Comparison of ENCODE assay signal across 10 mouse cellular contexts in the genomic region with DNA sequence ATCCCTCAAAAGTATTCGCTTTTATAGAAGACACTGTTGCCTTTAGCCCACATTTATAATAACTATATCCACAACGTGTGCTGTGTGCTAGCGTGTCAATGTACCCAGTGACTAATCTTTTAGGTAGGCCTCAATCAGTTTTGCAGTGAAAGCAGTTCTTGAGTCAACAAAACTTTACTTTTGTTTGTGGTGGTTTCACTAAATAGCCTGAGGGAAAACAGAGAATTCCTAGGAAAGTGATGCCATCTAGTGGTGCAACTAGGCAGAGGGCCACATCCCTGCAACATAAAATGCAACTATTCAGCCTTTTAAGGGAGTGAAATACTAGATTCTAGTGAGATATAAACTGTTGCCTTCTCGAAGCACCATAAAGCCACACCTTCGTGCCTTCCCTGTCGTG. TPM values are rescaled to one million over a fixed set of nuclear protein-coding genes. Genes with fewer than 3 reads are reported as not detected.
DNase-seq lines count a peak whose midpoint lies in the region; ATAC-seq and TF ChIP-seq lines count a peak whose summit lies in the region.
"Had no signal": no experiment of that assay in that cellular context is flagged by ENCODE, and none has a peak within 500 bp of the region (broad histone marks: within the 10 kb centered on the region; RNA-seq: fewer than 3 reads in every experiment).

No protein-coding gene starts in this region.

- no peak overlapping the region for H3K27ac ChIP-seq in hindbrain, embryonic 10.5 days
- no peak overlapping the region for H3K27ac ChIP-seq in hindbrain, embryonic 12.5 days
- no peak overlapping the region for H3K27ac ChIP-seq in ES-E14 (ENCODE audit: insufficient read depth, low read depth, low read length, poor library complexity, severe bottlenecking)
- no peak overlapping the region for H3K27ac ChIP-seq in cerebellum, adult 2 months (ENCODE audit: insufficient read depth, low read length)
- H3K27ac ChIP-seq in layer of hippocampus, adult 2 months = no peak overlapping the region
- H3K27ac ChIP-seq: embryonic facial prominence, embryonic 12.5 days had no signal

- peak; percentile 33 for DNase-seq in hindbrain, embryonic 10.5 days (ENCODE audit: low spot score)
- peak; percentile 35 for DNase-seq in ES-E14 (ENCODE audit: low read depth, low spot score)
- peak; percentile 14 to 21 for DNase-seq in cerebellum, adult 2 months
- peak; percentile 42 to 79 for DNase-seq in frontal cortex, postnatal 36 days (ENCODE audit: low spot score in 2 of 2)
- DNase-seq in layer of hippocampus, adult 2 months (ENCODE audit: low spot score in 2 of 2) = peak; percentile 40 to 72
- DNase-seq in lung, postnatal 14 days = peak; percentile 69
- peak; percentile 46 for DNase-seq in thymus, postnatal 14 days

- H3K27me3 ChIP-seq in hindbrain, embryonic 10.5 days (ENCODE audit: insufficient read depth, poor library complexity, severe bottlenecking) = no peaks in the 10 kb centered on the region
- no peaks in the 10 kb centered on the region for H3K27me3 ChIP-seq in hindbrain, embryonic 12.5 days
- no peaks in the 10 kb centered on the region for H3K27me3 ChIP-seq in cerebellum, adult 2 months (ENCODE audit: control insufficient read depth, insufficient read depth, low read length)
- H3K27me3 ChIP-seq: embryonic facial prominence, embryonic 12.5 days had no signal

- in situ Hi-C loops in ES-E14 (cut with MboI; ENCODE audit: low sequenced_read_pairs in 2 of 2, unreplicated experiment in 2 of 2) = no loop called here

- H3K9me3 ChIP-seq in hindbrain, embryonic 10.5 days = no peaks in the 10 kb centered on the region
- no peaks in the 10 kb centered on the region for H3K9me3 ChIP-seq in hindbrain, embryonic 12.5 days (replicated peaks)
- H3K9me3 ChIP-seq in ES-E14 (ENCODE audit: control insufficient read depth, insufficient read depth, low read depth, low read length) = no peaks in the 10 kb centered on the region
- H3K9me3 ChIP-seq: embryonic facial prominence, embryonic 12.5 days; megakaryocyte, embryonic 14.5 days had no signal

- H3K4me2 ChIP-seq in hindbrain, embryonic 12.5 days (replicated peaks) = no peak overlapping the region
- H3K4me2 ChIP-seq: embryonic facial prominence, embryonic 12.5 days had no signal

- H3K4me3 ChIP-seq in hindbrain, embryonic 10.5 days = no peak overlapping the region
- no peak overlapping the region for H3K4me3 ChIP-seq in hindbrain, embryonic 12.5 days
- no peak overlapping the region for H3K4me3 ChIP-seq in ES-E14 (ENCODE audit: insufficient read depth in 1 of 2, low read depth in 1 of 2, low read length in 2 of 2, poor library complexity in 1 of 2, severe bottlenecking in 1 of 2)
- no peak overlapping the region for H3K4me3 ChIP-seq in cerebellum, adult 2 months (replicated peaks; ENCODE audit: insufficient read depth, low read depth, low read length)
- no peak overlapping the region for H3K4me3 ChIP-seq in layer of hippocampus, adult 2 months
- H3K4me3 ChIP-seq: embryonic facial prominence, embryonic 12.5 days; megakaryocyte, embryonic 14.5 days had no signal

- no peak for ATAC-seq in hindbrain, embryonic 12.5 days (ENCODE audit: low FRiP score)

- no peaks in the 10 kb centered on the region for H3K36me3 ChIP-seq in hindbrain, embryonic 10.5 days
- H3K36me3 ChIP-seq in hindbrain, embryonic 12.5 days = no peaks in the 10 kb centered on the region
- H3K36me3 ChIP-seq in ES-E14 (ENCODE audit: control insufficient read depth, insufficient read depth, low read length, poor library complexity, severe bottlenecking) = no peaks in the 10 kb centered on the region
- H3K36me3 ChIP-seq: embryonic facial prominence, embryonic 12.5 days had no signal

- no peak overlapping the region for H3K9ac ChIP-seq in hindbrain, embryonic 12.5 days
- no peak overlapping the region for H3K9ac ChIP-seq in ES-E14 (ENCODE audit: insufficient read depth, low read depth, low read length, poor library complexity, severe bottlenecking)
- H3K9ac ChIP-seq: embryonic facial prominence, embryonic 12.5 days had no signal

- WGBS in hindbrain, embryonic 10.5 days = 35% methylated on average over 6 of the region's 6 CpGs
- 26% methylated on average over 6 of the region's 6 CpGs for WGBS in hindbrain, embryonic 12.5 days
- WGBS in cerebellum, adult 2 months = 23% methylated on average over 6 of the region's 6 CpGs

- no peak for TF ChIP-seq POLR2A in cerebellum, adult 2 months (IDR thresholded peaks at IDR 0.05; ENCODE audit: borderline replicate concordance, insufficient read depth, low read length)

- H3K4me1 ChIP-seq in hindbrain, embryonic 10.5 days (replicated peaks) = no peaks in the 10 kb centered on the region
- no peaks in the 10 kb centered on the region for H3K4me1 ChIP-seq in hindbrain, embryonic 12.5 days
- H3K4me1 ChIP-seq in ES-E14 (ENCODE audit: control insufficient read depth in 2 of 2, insufficient read depth in 2 of 2, low read length in 2 of 2, poor library complexity in 1 of 2) = no peaks in the 10 kb centered on the region
- H3K4me1 ChIP-seq in cerebellum, adult 2 months (ENCODE audit: control insufficient read depth, insufficient read depth, low read length) = no peaks in the 10 kb centered on the region
- H3K4me1 ChIP-seq: embryonic facial prominence, embryonic 12.5 days had no signal

- TF ChIP-seq CTCF in cerebellum, adult 2 months (IDR thresholded peaks at IDR 0.05; ENCODE audit: borderline replicate concordance, insufficient read depth, low read depth, low read length) = peak; percentile 24; the same call in 1 of the 2 replicates
- TF ChIP-seq CTCF in layer of hippocampus, adult 2 months (conservative IDR thresholded peaks at IDR 0.05) = peak; percentile 98

TF ChIP-seq in ES-E14, 5 proteins besides CTCF, POLR2A, EP300 and RAD21:
- no peak for TF ChIP-seq ZNF384 (IDR thresholded peaks at IDR 0.05; ENCODE audit: low read depth, low read length)
- peak; percentile 85 for TF ChIP-seq ZC3H11A (IDR thresholded peaks at IDR 0.05; ENCODE audit: borderline replicate concordance, low read depth, low read length)

RNA-seq across cellular contexts. Expression of a gene that starts 25.7 kb away (rescaled TPM):
- polyA plus RNA-seq in hindbrain, embryonic 10.5 days (2016; fragmentation: Nextera tagmentation; extraction: Ambion mirVana) = 0.75 and 1.4 TPM in 2 replicates
- polyA plus RNA-seq in hindbrain, embryonic 12.5 days (2016; fragmentation: Nextera tagmentation; extraction: Ambion mirVana) = 2.5 and 3.3 TPM in 2 replicates
- 0.13 and 0.16 TPM in 2 replicates for total RNA-seq in ES-E14 (2012; rRNA removed)
- 1.3 and 1.8 TPM in 2 replicates for polyA plus RNA-seq in cerebellum, adult 2 months (2012; rRNA removed)
- 1 to 10 TPM; 1.3 to 3.8 TPM for total RNA-seq in layer of hippocampus, adult 2 months (2021)

Comparison
In these comparisons a context has a peak if more than half of its experiments do, and no peak if none do; other contexts are left out.
1. DNase-seq: peak in every context shown above with its lines; median percentile 69 in lung, postnatal 14 days; 60 in frontal cortex, postnatal 36 days; 56 in layer of hippocampus, adult 2 months; 46 in thymus, postnatal 14 days; 35 in ES-E14; 33 in hindbrain, embryonic 10.5 days; 18 in cerebellum, adult 2 months.